Mouse (Mus musculus): ENCODE measurements around the gene Sigmar1. TPM values are rescaled to one million over a fixed set of nuclear protein-coding genes. Genes with fewer than 3 reads are reported as not detected.

Gene Sigmar1
- polyA plus RNA-seq, 1 experiment = 22.3 TPM

Other genes starting within 250 kb of the Sigmar1 start
- gene 1110017D15Rik, start 238.8 kb downstream of the Sigmar1 start, polyA plus RNA-seq (2012; rRNA removed) = 1,051 and 1,062 TPM in 2 replicates
- gene Fam219a, start 186.6 kb downstream of the Sigmar1 start, polyA plus RNA-seq (2012; rRNA removed) = 36.8 and 37.7 TPM in 2 replicates
- 86.5 and 89.7 TPM in 2 replicates for gene Dnaic1, start 186.4 kb downstream of the Sigmar1 start, polyA plus RNA-seq (2012; rRNA removed)
- 3.7 and 4.2 TPM in 2 replicates for gene Enho, start 115.8 kb downstream of the Sigmar1 start, polyA plus RNA-seq (2012; rRNA removed)
- gene Cntfr, start 59.1 kb downstream of the Sigmar1 start, polyA plus RNA-seq (2012; rRNA removed) = 3.7 and 4.0 TPM in 2 replicates
- 10.7 and 11.0 TPM in 2 replicates for gene Il11ra1, start 56.2 kb downstream of the Sigmar1 start, polyA plus RNA-seq (2012; rRNA removed)
- gene Rpp25l, start 42.6 kb downstream of the Sigmar1 start, polyA plus RNA-seq (2012; rRNA removed) = 21.8 and 27.5 TPM in 2 replicates
- 84.2 and 90.3 TPM in 2 replicates for gene Dctn3, start 33.0 kb downstream of the Sigmar1 start, polyA plus RNA-seq (2012; rRNA removed)
- 0.12 and 0.17 TPM in 2 replicates for gene Arid3c, start 25.0 kb downstream of the Sigmar1 start, polyA plus RNA-seq (2012; rRNA removed)
- gene Galt, start 929 bp downstream of the Sigmar1 start, polyA plus RNA-seq (2012; rRNA removed) = 11.1 and 13.6 TPM in 2 replicates
- 872 and 1,011 TPM in 2 replicates for gene Ccl27a, start 18.1 kb upstream of the Sigmar1 start, polyA plus RNA-seq (2012; rRNA removed)
- not detected in 2 replicates for gene Gm21541, start 147.5 kb upstream of the Sigmar1 start, polyA plus RNA-seq (2012; rRNA removed)
- gene Gm20878, start 185.4 kb upstream of the Sigmar1 start, polyA plus RNA-seq (2012; rRNA removed) = 52.9 and 68.6 TPM in 2 replicates
- 8.9 and 9.7 TPM in 2 replicates for gene Fam205a4, start 209.9 kb upstream of the Sigmar1 start, polyA plus RNA-seq (2012; rRNA removed)

All from testis, adult 2 months (tissue).